Mouse (Mus musculus) testis, adult 2 months (tissue): ENCODE results near the gene Ubxn7. TPM values are rescaled to one million over a fixed set of nuclear protein-coding genes. Genes with fewer than 3 reads are reported as not detected.

ENCODE experiments used
- H3K27ac ChIP-seq: fragments of 200-500 bp; 2 replicates; pipeline ENCODE4 v1.5.1; 2012; ENCODE audit warnings: low read depth, low read length; ENCODE audit not compliant: control insufficient read depth, insufficient read depth
- H3K27me3 ChIP-seq: fragments of 200-500 bp; 2 replicates; pipeline ENCODE4 v1.6.1; 2012; ENCODE audit warnings: mild to moderate bottlenecking, low read length, moderate library complexity; ENCODE audit not compliant: control insufficient read depth, insufficient read depth
- H3K36me3 ChIP-seq: fragments of 200-500 bp; 2 replicates; pipeline ENCODE4 v1.6.1; 2012; ENCODE audit warnings: mild to moderate bottlenecking, low read length; ENCODE audit not compliant: control insufficient read depth, insufficient read depth
- H3K4me1 ChIP-seq: fragments of 200-500 bp; 2 replicates; pipeline ENCODE4 v1.6.1; 2012; ENCODE audit warnings: low read length; ENCODE audit not compliant: control insufficient read depth, insufficient read depth
- H3K4me3 ChIP-seq: fragments of 200-500 bp; 2 replicates; pipeline ENCODE4 v1.5.1; 2012; ENCODE audit warnings: low read depth, mild to moderate bottlenecking, low read length, moderate library complexity, mixed read lengths; ENCODE audit not compliant: control insufficient read depth
- CTCF ChIP-seq: fragments of 200-500 bp; IDR thresholded peaks from 2 replicates; pipeline ENCODE4 v1.5.1; 2012; ENCODE audit warnings: low read depth, mild to moderate bottlenecking, inconsistent platforms, low read length, moderate library complexity; ENCODE audit not compliant: control insufficient read depth, insufficient read depth, insufficient replicate concordance
- POLR2A ChIP-seq: fragments of 200-500 bp; IDR thresholded peaks from 2 replicates; pipeline ENCODE4 v1.6.1; 2012; ENCODE audit warnings: low read depth, mild to moderate bottlenecking, inconsistent platforms, low read length, moderate library complexity; ENCODE audit not compliant: control insufficient read depth
- polyA plus RNA-seq: library from polyadenylated mRNA; depleted of rRNA; stranded (reverse); fragments of >200 nt; gene quantifications from 2 replicates; pipeline ENCODE4 v1.2.3, GENCODE M21; 2012

The Ubxn7 gene
- polyA plus RNA-seq, 1 experiment = 13.4 TPM

GRCm38 (mm10) chr16:32384885-32385284, 52.8 kb downstream of the Ubxn7 start:
- TF ChIP-seq CTCF (no peak), POLR2A (no peak)
- Histone ChIP-seq H3K36me3 (0 out of 2 replicates have a peak, but pooled peaks cover 1% of the 10 kb centered on the region), H3K27me3 (no peaks in the 10 kb centered on the region), H3K27ac (no peak overlapping the region), H3K4me3 (no peak overlapping the region), H3K4me1 (no peaks in the 10 kb centered on the region)

GRCm38 (mm10) chr16:32386826-32387225, 54.8 kb downstream of the Ubxn7 start:
- TF ChIP-seq POLR2A (no peak), CTCF (no peak)
- Histone ChIP-seq H3K4me1 (no peaks in the 10 kb centered on the region), H3K27me3 (no peaks in the 10 kb centered on the region), H3K27ac (no peak overlapping the region), H3K36me3 (0 out of 2 replicates have a peak, but pooled peaks cover 1% of the 10 kb centered on the region), H3K4me3 (no peak overlapping the region)

GRCm38 (mm10) chr16:32389049-32389448, 57.0 kb downstream of the Ubxn7 start:
- Histone ChIP-seq H3K27me3 (no peaks in the 10 kb centered on the region), H3K36me3 (0 out of 2 replicates have a peak, but pooled peaks cover 1% of the 10 kb centered on the region), H3K4me3 (no peak overlapping the region), H3K4me1 (no peaks in the 10 kb centered on the region), H3K27ac (no peak overlapping the region)
- TF ChIP-seq POLR2A = no peak
- no peak for TF ChIP-seq CTCF

GRCm38 (mm10) chr16:32389841-32390240, 57.8 kb downstream of the Ubxn7 start:
- Histone ChIP-seq H3K27ac (no peak overlapping the region), H3K4me1 (no peaks in the 10 kb centered on the region), H3K4me3 (no peak overlapping the region), H3K36me3 (0 out of 2 replicates have a peak, but pooled peaks cover 1% of the 10 kb centered on the region), H3K27me3 (no peaks in the 10 kb centered on the region)
- no peak for TF ChIP-seq POLR2A
- TF ChIP-seq CTCF = no peak

- no peaks in the 10 kb centered on the region for H3K27me3 ChIP-seq
- 0 out of 2 replicates have a peak, but pooled peaks cover 1% of the 10 kb centered on the region for H3K36me3 ChIP-seq
- TF ChIP-seq POLR2A (no peak), CTCF (no peak)
- no peaks in the 10 kb centered on the region for H3K4me1 ChIP-seq
- no peak overlapping the region for H3K27ac ChIP-seq
- H3K4me3 ChIP-seq = no peak overlapping the region
These were observed 58.8 kb downstream of the Ubxn7 start for GRCm38 (mm10) chr16:32390882-32391281.

GRCm38 (mm10) chr16:32395679-32396540, 63.9 kb downstream of the Ubxn7 start:
- TF ChIP-seq POLR2A = no peak
- no peak for TF ChIP-seq CTCF
- Histone ChIP-seq H3K27ac (peak overlapping the region; percentile 21; the same call in 1 of the 2 replicates), H3K27me3 (no peaks in the 10 kb centered on the region), H3K4me3 (no peak overlapping the region), H3K36me3 (no peaks in the 10 kb centered on the region), H3K4me1 (peaks cover 5% of the 10 kb centered on the region)

- no peaks in the 10 kb centered on the region for H3K27me3 ChIP-seq
- TF ChIP-seq POLR2A (no peak), CTCF (no peak)
- H3K4me1 ChIP-seq = peaks cover 5% of the 10 kb centered on the region
- no peak overlapping the region for H3K27ac ChIP-seq
- H3K4me3 ChIP-seq = no peak overlapping the region
- H3K36me3 ChIP-seq = no peaks in the 10 kb centered on the region
These were observed 64.4 kb downstream of the Ubxn7 start for GRCm38 (mm10) chr16:32396541-32396835.

GRCm38 (mm10) chr16:32398206-32398605, 66.1 kb downstream of the Ubxn7 start:
- Histone ChIP-seq H3K4me1 (peaks cover 5% of the 10 kb centered on the region), H3K4me3 (no peak overlapping the region), H3K27ac (no peak overlapping the region), H3K27me3 (no peaks in the 10 kb centered on the region), H3K36me3 (no peaks in the 10 kb centered on the region)
- no peak for TF ChIP-seq CTCF
- no peak for TF ChIP-seq POLR2A
